Mouse (Mus musculus) spleen, postnatal 10 days (tissue): ENCODE data around the gene Btbd11.

Source experiments
- DNase-seq, 2 experiments: peaks; one replicate each; pipeline ENCODE4 v3.0.0; 2021 to 2022; ENCODE audit warnings: low spot score in 2 of 2

The Btbd11 gene

GRCm38 (mm10) chr10:85522220-85522760, 135.7 kb downstream of the Btbd11 start:
- DNase-seq, result no peak

GRCm38 (mm10) chr10:85525267-85526015, 138.8 kb downstream of the Btbd11 start:
- DNase-seq, result no peak

- DNase-seq, result no peak
These were observed 140.0 kb downstream of the Btbd11 start for GRCm38 (mm10) chr10:85526657-85527056.

GRCm38 (mm10) chr10:85527722-85528121, 141.1 kb downstream of the Btbd11 start:
- DNase-seq, result no peak

- no peak for DNase-seq
These were observed 146.6 kb downstream of the Btbd11 start for GRCm38 (mm10) chr10:85533192-85533710.

GRCm38 (mm10) chr10:85538051-85538753, 151.6 kb downstream of the Btbd11 start:
- DNase-seq, result no peak

- DNase-seq, result no peak
These were observed 153.0 kb downstream of the Btbd11 start for GRCm38 (mm10) chr10:85539510-85540120.

GRCm38 (mm10) chr10:85540311-85541093, 153.9 kb downstream of the Btbd11 start:
- no peak for DNase-seq

- no peak for DNase-seq
These were observed 154.9 kb downstream of the Btbd11 start for GRCm38 (mm10) chr10:85541481-85541880.

- no peak for DNase-seq
These were observed 155.4 kb downstream of the Btbd11 start for GRCm38 (mm10) chr10:85541892-85542630.

GRCm38 (mm10) chr10:85543281-85543680, 156.7 kb downstream of the Btbd11 start:
- no peak for DNase-seq

- no peak for DNase-seq
These were observed 158.4 kb downstream of the Btbd11 start for GRCm38 (mm10) chr10:85544991-85545390.

GRCm38 (mm10) chr10:85555193-85555592, 168.6 kb downstream of the Btbd11 start:
- no peak for DNase-seq

- DNase-seq, result no peak
These were observed 174.8 kb downstream of the Btbd11 start for GRCm38 (mm10) chr10:85561418-85561817.

GRCm38 (mm10) chr10:85571456-85571855, 184.8 kb downstream of the Btbd11 start:
- no peak for DNase-seq

- no peak for DNase-seq
These were observed 186.0 kb downstream of the Btbd11 start for GRCm38 (mm10) chr10:85572571-85572970.

GRCm38 (mm10) chr10:85577891-85578420, 191.3 kb downstream of the Btbd11 start:
- DNase-seq, result no peak

GRCm38 (mm10) chr10:85578571-85579465, 192.2 kb downstream of the Btbd11 start:
- DNase-seq, result no peak

- no peak for DNase-seq
These were observed 201.1 kb downstream of the Btbd11 start for GRCm38 (mm10) chr10:85587758-85588157.
